Mouse (Mus musculus) ES-CJ7 (cell line): ENCODE results near the gene Slc51a.
A peak's percentile ranks its signal among the peaks of the same experiment; 100 is the strongest.
"Not testable (repeated sequence)": the region's sequence is repeated elsewhere in the genome, so short reads cannot be mapped to it uniquely, and the experiment has no call there.

ENCODE experiments used
- DNase-seq: peaks from one replicate; pipeline ENCODE4 v3.0.0; 2011; ENCODE audit warnings: low read depth, low spot score

Gene Slc51a

DNA sequence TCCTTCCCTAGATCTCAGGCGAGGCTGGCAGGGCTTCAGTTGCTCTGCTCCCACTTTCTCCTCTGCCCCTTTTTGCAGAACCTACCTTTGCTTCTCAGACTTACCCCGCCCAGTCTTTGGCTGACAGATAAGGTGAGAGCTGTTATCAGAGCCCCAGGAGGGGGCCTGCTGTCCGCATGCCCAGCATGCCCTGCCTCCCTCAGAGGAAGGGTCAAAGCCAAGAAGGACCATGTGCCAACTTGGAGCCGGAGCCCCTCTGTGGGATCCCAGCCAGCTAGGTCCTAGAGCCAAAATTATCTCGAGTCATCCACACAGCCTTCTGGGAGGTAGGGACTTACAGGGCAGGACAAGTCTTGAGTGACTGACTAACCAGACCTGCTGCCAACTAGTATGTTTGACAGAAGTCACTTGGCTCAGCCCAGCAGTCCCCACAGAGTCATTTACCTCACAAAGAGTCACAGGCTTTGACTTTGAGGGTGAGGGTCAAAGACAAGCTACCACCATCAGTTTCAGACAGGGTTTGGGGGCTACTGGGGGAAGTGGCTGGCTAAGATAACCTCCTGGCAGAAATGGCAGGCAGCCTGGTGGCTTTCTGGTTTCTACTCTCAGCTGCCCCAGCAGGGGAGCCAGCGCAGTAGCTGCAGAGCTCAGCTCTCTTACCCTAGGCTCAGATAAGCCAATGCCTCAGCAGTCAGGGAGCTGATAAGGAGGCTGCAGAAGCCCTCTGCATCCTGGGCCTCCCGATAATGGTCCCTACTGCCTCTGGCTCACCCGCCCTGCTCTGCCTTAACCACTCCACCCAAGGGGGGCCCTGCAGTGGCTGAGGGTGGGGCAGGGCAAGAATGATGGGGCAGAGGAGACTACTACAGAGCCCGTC is 21.6 kb upstream of the Slc51a start:
- DNase-seq: peak; percentile 34

DNA sequence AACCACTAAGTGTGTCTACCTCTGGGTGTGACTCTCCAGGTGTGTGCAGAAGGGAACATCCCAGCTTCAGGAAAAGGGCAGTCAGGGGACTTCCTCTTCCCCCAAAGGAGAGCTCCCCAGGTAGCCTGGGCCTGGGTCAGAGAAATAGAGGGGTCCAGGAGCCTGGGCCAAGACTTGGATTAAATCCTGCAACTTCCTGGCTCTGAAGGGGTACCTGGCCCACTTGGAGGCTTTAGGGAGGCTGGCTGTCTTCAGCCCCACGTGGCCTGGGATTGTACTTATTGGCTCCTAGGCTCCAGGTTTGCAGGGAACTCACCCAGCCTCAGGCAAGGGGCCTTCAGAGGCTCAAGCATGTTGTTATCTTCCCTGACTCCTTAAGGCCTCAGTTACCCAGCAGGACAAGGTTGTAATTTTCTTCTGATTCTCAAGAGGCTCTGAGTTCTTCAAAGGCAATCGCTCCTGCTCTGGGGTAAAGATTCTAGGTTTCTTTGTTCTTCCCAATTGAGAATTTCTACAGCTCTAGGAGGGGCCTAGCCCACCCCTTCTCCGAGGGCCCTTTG is 20.9 kb upstream of the Slc51a start:
- no peak for DNase-seq

DNA sequence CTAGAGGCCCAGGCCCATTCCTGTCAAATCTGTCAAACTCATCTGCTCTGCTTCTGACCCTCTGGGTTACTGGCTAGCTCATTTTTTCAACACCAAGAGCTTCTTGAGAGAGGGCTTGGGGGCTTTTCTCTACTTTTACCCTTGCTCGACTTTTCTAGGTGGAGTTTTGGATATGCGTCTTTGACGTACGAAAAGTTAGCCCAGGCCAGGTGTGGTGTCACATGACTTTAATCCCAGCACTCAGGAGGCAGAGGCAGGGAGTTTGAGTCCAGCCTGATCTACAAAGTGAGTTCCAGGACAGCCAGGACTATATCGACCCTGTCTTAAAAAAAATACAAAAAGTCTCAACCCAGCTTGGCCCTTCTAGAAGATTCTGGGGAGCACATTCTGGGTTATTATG is 20.4 kb upstream of the Slc51a start:
- no peak for DNase-seq

DNA sequence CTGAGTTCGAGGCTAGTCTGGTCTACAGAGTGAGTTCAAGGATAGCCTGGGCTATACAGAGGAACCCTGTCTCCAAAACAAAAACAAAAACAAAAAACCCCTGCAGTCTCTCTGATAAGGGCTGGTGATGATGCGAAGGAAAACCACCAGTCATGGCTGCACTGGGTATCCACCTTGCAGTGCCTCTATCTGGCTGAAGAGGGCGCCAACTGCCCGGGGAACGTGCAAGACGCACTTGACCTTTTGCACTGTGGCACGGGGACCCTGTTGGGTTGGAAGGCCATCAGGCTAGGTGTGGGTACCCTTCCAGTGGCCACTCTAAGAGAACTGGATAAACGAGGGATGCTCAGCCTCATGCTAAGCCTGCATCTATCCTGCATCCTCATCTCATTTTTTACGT is 19.7 kb upstream of the Slc51a start:
- DNase-seq: peak; percentile 72

DNA sequence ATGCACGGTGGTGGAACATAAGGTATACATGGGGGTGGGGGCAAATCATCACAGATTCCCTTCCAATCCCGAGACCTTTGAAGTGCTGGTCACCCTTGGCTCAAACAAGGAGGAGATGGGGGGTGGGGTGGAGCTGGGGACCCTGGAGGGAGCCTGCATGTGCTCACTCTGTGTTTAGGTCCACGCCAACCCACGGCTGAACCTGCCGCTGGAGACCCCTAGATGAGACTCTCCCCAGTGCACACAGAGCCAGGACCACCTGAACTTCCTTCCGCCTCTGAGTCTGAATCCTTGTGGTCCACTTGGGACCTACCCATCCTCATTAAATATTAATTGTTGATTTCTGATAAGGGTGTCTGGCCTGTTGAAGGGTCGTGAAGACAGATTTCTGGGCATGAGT is 19.2 kb upstream of the Slc51a start:
- DNase-seq: no peak

DNA sequence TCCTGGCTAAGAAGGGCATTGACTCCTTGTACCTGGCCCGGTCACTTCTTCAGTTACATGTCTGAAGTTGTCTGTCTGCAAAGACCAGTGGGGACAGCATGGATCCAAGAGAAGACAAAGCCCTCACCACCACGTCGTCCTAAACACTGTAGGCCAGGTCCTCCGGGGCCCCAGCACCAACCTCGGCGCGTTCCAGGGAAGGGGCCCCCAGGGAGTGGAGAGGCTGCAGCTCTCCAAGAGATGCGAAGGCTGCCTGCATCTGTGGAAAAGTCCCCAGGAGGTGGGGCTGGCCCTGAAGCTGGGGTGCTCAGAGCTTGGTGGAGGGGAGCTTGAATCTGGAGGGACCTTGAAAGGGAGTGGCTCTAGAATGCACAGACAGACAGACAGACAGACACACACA is 18.6 kb upstream of the Slc51a start:
- DNase-seq: no peak

DNA sequence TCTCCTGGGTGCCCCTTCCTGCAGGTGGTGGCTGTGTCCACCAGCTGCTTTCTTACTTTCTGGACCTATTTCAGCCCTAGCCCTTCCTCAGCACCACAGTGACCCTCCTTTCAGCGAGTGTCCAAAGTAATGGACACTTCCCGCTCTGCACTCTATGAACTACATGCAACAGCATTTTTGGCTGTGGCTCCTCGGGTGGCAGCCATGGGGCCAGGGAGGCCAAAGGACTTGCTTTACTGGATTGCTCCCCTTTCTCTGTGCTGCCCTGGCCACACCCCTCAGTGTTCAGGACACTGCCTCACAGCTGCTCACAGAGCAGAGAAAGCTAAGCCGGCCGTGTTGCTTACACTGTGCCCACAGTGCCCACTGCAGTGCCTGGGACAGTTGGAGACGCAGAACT is 16.0 kb upstream of the Slc51a start:
- no peak for DNase-seq

DNA sequence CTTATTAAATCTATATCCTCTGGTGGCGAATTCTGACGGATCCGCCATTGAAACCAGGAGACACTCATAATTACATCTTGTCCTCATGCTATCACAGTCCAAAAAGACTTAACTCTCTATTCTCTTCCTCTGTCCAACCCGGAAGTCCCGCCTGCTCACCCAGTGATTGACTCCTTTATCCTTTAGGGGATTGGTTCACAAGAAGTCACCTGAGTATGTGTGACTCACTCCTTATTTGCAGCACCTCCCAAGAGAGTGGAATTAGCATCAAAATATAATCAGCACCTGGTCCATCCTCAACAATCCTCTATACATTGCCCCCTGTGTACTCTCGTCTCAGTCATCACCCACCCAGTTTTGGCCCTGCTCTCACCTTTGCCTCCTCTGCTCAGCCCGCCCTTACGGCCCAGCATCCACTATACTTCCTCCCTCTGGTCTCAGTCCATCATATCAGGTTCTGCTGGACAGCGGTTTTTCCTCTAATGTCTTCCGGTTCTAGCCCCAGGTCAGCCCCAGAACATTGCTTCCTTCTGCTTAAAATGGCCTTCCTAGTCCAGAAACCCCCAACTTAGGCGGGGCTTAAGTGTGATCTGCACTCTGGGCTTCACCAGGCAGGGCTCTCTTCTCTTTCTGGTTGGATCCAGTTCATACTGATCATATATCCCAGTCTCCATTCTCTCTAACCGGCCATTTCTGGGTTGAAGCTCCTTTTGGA is 15.1 kb upstream of the Slc51a start:
- DNase-seq: peak; percentile 88

DNA sequence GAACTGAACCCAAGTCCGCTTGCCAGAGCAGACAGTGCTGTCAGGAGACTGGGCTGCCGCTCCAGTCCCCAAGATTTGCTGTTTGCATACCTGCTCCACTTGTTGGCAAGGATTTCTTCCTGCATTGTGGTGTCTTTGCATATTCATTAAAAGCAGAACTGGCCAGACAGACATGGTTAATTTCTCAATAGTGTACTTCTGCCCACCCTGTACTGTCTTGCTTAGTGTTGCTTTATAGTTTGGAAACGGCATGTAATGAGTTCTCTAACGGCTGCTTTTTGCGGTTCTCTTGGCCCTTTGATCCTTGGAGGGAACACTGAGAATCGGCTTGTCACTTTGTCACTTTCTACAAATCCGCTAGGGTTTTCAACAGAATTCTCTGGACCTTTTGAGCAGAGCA is 13.8 kb upstream of the Slc51a start:
- no peak for DNase-seq

DNA sequence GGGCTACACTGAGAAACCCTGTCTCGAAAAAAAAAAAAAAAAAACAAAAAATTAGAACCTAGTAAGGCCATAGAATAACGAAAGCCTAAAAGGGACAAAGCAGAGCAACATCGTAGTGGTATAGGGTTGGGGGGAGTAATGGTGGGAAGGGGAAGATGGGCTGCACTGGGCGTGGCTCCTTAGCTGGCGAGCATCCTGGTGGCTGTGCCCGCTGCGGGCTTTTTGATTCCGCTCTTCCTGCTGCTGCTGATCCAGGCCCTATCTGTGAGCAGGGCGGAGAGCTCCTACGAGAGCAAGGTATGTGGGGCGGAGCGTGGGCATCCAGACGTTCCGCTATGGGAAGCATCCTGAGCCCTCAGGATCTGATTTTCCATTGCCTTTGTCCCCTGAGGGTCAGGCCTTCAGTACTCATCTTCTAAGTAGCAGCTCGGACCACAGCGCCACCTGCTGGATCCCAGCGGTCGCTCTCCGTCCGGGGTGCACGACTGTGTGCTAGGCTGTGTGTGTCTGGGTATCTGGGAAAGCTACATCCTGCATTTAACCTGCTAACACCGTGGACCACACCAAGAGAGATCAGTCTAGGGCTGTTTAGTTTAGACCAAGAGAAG is 11.9 kb upstream of the Slc51a start:
- DNase-seq: peak; percentile 94

DNA sequence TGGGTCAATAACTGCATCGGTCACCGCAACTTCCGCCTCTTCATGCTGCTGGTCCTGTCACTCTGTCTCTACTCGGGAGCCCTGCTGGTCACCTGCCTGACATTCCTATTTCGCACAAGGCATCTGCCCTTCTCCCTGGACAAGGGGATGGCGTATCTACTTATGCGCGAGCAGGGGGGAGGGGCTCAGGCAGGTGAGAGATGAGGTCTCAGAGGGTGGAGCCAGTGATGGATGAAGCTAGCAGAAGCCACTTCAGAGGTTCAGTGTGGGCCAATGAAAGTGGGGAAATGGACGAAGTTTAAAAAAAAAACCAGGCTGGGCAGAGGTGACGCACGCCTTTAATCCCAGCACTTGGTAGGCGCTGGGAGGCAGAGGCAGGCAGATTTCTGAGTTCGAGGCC is 11.3 kb upstream of the Slc51a start:
- peak; percentile 67 for DNase-seq

DNA sequence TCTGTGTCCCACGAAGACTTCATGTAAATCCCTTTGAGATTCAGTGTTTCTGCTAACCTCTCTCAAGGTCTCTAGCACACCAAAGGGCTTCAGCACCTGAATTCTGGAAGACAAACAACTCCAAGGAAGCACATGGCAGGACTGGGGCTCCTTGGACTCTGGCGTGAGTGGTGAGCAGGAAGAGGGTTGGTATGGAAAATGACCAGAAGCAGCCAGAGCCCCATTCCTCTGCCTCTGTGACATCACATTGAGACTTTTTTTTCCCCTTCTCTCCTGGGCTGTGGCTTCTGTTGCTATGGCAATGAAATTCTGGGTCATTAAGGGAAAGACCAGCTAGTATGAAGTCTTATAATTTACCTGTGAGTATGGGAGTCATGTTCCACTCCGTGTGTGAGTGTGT is 8.3 kb upstream of the Slc51a start, which contains the start of gene Zdhhc19:
Gene Zdhhc19 (plus strand): TSS at position 301 of the 400 bp plus-strand sequence.
- DNase-seq: no peak

DNA sequence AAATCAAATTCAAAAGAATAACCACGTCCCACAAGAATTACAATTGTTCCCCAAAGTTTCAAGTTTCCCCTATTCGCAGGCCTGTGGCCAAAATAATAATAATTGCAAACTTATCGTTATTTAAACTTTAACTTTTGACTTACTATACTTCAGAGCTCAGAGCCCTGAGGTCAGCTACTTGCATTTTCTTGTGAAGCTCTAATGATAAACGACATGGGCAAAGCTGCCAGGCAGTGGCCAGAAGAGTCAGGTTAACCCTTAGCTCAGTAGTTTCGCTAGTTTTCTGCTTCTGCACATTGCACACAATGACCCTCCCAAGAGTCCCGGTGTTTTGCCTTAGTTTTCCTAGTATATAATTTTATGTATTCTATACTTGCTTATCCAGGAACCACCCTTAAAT is 6.7 kb upstream of the Slc51a start:
- DNase-seq: not testable (repeated sequence)

DNA sequence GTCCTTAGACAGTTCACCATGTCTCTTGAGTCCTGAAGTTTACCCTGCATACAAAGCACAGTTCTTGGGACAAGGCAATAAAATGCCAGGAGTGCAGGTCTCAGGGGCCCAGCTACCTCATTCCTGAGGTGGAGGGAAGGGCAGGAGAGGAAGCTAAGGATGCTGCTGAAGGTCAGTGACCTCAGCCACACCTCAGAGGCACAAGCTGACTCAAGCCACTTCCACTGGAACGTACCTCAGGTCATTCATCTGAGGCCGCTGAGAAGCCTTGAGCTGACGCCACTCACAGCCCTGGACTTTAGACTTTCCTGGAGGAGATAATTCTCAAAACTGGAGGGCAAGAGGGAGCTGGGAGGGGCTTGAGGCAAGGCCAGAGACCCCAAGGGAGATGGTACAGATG is 1.3 kb upstream of the Slc51a start:
- no peak for DNase-seq

DNA sequence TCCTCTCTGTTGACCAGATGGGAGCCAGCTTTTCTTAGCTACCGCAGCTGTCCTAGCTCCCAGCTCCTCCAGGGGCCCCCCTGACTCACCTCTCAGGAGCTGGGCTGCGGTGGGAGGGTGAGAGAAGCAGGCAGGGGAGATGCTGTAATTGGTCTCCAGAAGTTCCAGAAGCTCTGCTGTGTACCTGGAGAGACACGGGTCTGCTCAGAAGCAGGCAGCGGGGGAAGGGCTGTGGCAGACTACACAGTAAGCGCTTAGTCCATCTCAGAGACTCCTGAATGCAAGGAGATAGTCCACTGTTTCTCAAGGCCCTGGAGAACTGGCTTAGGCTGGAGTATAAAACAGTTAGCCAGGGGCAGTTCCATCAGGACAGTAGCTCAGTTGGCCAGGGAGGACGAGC is 1.6 kb downstream of the Slc51a start:
- no peak for DNase-seq

DNA sequence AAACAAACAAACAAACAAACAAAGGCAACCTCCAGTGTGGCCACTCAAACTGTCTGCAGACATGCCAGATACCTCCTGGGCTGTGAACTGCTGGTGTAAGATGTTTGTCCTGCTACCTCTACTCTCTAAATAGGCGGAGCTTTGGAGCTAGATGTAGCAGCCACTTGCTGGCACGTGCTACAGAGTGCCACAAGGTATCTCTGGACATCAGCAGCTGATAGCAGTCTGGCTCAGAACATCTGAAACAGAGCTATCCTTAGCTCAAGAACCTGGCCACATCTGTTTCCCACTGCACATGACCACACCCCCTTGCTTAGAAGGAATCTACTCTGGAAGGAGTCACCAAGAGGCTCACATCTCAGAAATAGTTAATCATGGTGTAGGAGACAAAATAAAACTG is 2.5 kb downstream of the Slc51a start:
- no peak for DNase-seq

DNA sequence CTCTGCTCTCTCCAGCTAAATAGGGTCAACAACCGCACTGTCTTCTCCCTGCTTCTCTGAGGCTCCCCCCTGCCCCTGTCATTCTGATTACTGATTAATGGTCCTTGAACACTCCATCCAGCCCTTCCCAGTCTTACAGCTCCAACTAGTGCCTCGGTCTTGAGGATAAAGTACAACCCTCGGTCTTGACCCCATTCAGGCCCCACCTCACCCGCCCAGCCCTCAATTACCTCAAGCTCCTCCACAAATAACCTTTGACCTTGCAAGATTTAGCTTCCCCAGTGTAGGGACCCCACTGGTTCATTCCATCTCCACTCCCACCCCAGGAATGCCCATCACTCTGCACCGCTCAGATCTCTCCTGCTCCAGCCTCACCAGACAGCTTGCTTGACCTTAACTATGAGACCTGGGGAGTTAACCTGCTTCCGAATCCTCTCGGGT is 3.2 kb downstream of the Slc51a start:
- peak; percentile 78 for DNase-seq

DNA sequence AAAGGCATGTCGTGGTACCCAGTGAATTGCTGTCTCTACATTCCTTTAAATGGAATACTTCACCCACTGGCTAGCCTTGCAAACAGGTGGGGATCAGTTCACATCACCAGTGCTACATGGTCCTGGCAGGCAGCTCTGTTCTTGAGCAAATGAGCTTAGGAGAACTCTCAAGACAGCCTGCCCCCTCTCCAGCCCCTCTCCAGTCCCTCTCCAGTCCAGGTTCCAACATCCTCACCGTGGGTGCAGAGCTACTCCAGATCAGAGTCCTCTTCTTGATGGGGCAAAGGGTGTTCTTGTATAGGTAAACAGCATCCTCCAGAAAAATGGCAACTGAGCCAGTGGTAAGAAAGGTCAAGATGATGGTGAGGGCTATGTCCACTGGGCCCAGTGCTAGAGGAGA is 8.3 kb downstream of the Slc51a start:
- DNase-seq: no peak

DNA sequence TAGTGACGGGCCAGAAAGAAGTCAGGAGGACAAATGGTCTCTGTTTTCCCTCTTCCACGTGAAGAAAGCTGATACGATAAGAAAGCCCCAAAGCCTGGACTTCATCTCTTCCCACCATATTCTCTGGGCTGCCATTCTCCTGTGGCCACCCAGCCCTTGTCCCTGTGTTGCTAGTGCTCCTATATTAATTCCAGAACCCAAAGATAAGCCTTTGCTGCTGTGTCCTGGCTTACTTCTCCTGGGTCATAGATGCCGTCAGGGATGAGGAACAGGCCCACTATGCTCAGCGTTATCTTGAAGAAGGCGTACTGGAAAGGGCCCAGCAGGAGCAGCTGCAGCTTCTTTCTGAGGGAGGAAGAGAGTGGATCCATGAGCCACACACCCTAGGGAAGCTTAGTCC is 10.4 kb downstream of the Slc51a start:
- DNase-seq: no peak

DNA sequence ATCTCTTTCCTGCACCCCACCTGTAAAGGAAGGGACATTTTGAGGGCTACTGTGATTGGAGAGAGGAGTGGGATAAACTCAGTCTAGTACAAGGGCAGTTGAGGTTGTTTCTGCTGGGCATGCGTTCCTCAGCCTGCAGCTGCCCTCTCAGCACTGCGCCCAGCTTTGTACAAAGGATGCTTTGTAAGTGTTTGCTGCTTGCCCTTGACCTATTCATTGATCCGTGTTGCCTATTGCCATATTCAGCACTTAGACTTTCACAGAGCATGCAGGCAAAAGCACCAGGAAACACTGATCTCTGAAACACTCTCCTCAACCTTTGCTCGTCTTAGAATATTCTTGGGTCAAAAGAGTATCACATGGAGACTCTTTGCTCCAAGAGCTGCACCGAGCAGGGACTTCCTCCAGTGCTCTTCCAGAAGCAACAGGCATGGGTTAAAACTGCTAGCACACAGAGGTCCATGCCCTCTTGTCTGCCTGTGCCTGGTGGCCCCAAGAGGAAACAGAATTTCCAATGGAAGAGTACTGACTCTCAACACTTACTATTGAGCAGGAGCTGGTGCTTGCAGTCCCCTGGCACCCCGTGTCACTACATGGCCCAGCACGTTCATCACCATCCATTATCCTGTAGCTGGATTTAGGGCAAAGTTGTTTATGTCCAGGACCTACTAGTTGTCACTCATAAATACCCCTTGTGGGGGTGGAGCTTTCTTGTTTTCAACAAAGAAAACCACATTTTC is 15.2 kb downstream of the Slc51a start:
- DNase-seq: no peak

DNA sequence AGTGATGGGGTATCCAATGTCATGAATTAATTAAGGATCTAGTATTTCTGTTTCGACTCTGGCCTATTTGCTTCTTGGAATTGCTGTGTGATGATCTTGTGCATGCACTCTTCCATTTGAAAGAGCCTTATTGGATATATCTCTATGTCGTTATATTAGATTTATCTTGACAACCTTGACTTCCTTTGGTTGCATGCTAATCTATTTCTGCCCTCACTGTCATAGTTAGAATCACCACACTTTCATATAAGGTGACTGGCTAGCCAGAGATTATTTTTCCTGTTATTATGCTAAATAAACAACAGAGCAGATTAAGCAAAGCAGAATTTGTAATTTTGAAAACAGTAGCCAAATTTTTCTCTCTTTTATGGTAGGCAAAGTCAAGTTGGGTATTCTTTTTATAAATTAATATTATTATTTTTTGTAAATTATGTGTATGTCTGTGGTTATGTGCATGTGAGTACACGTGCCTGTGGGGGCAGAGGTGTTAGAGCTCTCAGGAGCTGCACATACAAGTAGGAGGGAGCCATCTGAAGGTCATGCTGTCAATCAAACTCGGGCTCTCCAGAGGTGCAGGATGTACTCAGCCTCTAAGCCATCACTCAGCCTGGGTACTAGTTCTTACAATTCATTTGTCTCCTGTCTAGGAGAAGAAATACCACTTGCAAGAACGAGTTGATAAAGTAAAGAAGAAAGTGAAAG is 18.1 kb downstream of the Slc51a start:
- no peak for DNase-seq
